Mouse (Mus musculus) ES-E14 (cell line): ENCODE results near the gene Ercc8.

Source experiments
- CHD2 ChIP-seq: IDR thresholded peaks from 2 replicates; pipeline ENCODE4 v1.6.1; 2014; ENCODE audit warnings: mild to moderate bottlenecking, low read depth, low read length, inconsistent platforms
- HCFC1 ChIP-seq: IDR thresholded peaks from 2 replicates; pipeline ENCODE4 v1.6.1; 2012; ENCODE audit warnings: low read length, inconsistent platforms, borderline replicate concordance; ENCODE audit not compliant: insufficient read depth
- MAFK ChIP-seq: IDR thresholded peaks from 2 replicates; pipeline ENCODE4 v1.6.1; 2014; ENCODE audit warnings: mild to moderate bottlenecking, low read depth, low read length, inconsistent platforms; ENCODE audit not compliant: insufficient read depth
- ZC3H11A ChIP-seq: IDR thresholded peaks from 2 replicates; pipeline ENCODE4 v1.6.1; 2012; ENCODE audit warnings: low read depth, mild to moderate bottlenecking, inconsistent platforms, low read length, borderline replicate concordance
- ZNF384 ChIP-seq: IDR thresholded peaks from 2 replicates; pipeline ENCODE4 v1.6.1; 2012; ENCODE audit warnings: low read depth, low read length, inconsistent platforms

- TF ChIP-seq ZC3H11A (no peak), HCFC1 (no peak), MAFK (no peak), ZNF384 (no peak), CHD2 (no peak)
Measured at GRCm38 (mm10) chr13:108241715-108242114, 83.2 kb downstream of the Ercc8 start.
